Mouse (Mus musculus): Measurements from ENCODE around the gene Atp6v1g2.

DNA sequence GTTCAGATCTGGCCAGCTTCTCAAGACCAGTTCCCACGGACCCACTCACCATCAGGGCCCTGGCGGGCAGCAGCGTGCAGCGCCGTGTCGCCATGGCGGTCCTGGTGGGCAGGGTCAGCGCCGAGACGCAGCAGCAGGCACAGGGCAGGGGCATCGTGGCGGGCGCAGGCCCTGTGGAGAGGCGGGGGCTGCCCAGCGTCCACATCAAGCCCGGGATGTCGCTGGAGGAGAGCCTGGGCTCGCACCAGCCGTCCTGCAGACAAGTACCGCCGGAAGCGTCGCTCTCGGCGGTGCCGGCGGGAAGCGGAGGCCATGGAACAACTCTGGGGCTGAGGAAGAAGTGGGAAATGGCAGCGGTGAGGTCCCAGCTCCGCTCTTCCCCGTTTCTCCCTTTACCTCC, 1.4 kb downstream of the Atp6v1g2 start:
- TF ChIP-seq CTCF (IDR thresholded peaks at IDR 0.05; ENCODE audit: insufficient read depth, low read depth, low read length) (no peak), POLR2A (IDR thresholded peaks at IDR 0.05; ENCODE audit: insufficient read depth, low read depth, low read length) (no peak)
